Mouse (Mus musculus) heart, adult 8-10 months (tissue): ENCODE measurements around the gene Ttc12. TPM values are rescaled to one million over a fixed set of nuclear protein-coding genes. Genes with fewer than 3 reads are reported as not detected.

Experiments
- DNase-seq: peaks from one replicate; pipeline ENCODE4 v3.0.0; 2022; ENCODE audit warnings: low spot score
- total RNA-seq, 4 experiments: library from RNA; stranded (reverse); gene quantifications; 2 replicates each; pipeline ENCODE4 v1.2.4; 2022

Gene Ttc12
- total RNA-seq, 4 experiments from 2014 or later, result 8.2 to 14.1 (median 10.8) TPM

- peak; percentile 88 for DNase-seq
Measured at GRCm38 (mm10) chr9:49488912-49489895, 3.2 kb upstream of the Ttc12 start.

- no peak for DNase-seq
Measured at GRCm38 (mm10) chr9:49488258-49488657, 2.2 kb upstream of the Ttc12 start.

GRCm38 (mm10) chr9:49487657-49487943 is 1.6 kb upstream of the Ttc12 start:
- no peak for DNase-seq

- DNase-seq, result no peak
Measured at GRCm38 (mm10) chr9:49486805-49487656, 1.0 kb upstream of the Ttc12 start.

- peak; percentile 53 for DNase-seq
Measured at GRCm38 (mm10) chr9:49485250-49485891, 654 bp downstream of the Ttc12 start.

GRCm38 (mm10) chr9:49483316-49483715 is 2.7 kb downstream of the Ttc12 start:
- DNase-seq, result no peak

- DNase-seq, result no peak
Measured at GRCm38 (mm10) chr9:49472126-49472525, 13.9 kb downstream of the Ttc12 start.

GRCm38 (mm10) chr9:49470946-49471345 is 15.1 kb downstream of the Ttc12 start:
- DNase-seq, result no peak

GRCm38 (mm10) chr9:49470006-49470405 is 16.0 kb downstream of the Ttc12 start:
- DNase-seq, result no peak

GRCm38 (mm10) chr9:49456136-49456535 is 29.9 kb downstream of the Ttc12 start:
- DNase-seq, result no peak

GRCm38 (mm10) chr9:49452396-49452795 is 33.6 kb downstream of the Ttc12 start:
- no peak for DNase-seq

GRCm38 (mm10) chr9:49450491-49450890 is 35.5 kb downstream of the Ttc12 start:
- DNase-seq, result no peak

- no peak for DNase-seq
Measured at GRCm38 (mm10) chr9:49442621-49443020, 43.4 kb downstream of the Ttc12 start.

- DNase-seq, result no peak
Measured at GRCm38 (mm10) chr9:49427478-49427877, 58.5 kb downstream of the Ttc12 start.

- DNase-seq, result no peak
Measured at GRCm38 (mm10) chr9:49426921-49427320, 59.1 kb downstream of the Ttc12 start, which contains the start of gene Ankk1. Gene Ankk1 (minus strand): TSS chr9:49427021.

- DNase-seq, result no peak
Measured at GRCm38 (mm10) chr9:49425585-49425984, 60.4 kb downstream of the Ttc12 start.

- no peak for DNase-seq
Measured at GRCm38 (mm10) chr9:49423866-49424265, 62.2 kb downstream of the Ttc12 start.

GRCm38 (mm10) chr9:49410621-49411020 is 75.4 kb downstream of the Ttc12 start:
- no peak for DNase-seq

- DNase-seq, result no peak
Measured at GRCm38 (mm10) chr9:49407028-49407427, 79.0 kb downstream of the Ttc12 start.

- DNase-seq, result no peak
Measured at GRCm38 (mm10) chr9:49403711-49404110, 82.3 kb downstream of the Ttc12 start.

GRCm38 (mm10) chr9:49396006-49396405 is 90.0 kb downstream of the Ttc12 start:
- no peak for DNase-seq

GRCm38 (mm10) chr9:49392242-49392641 is 93.8 kb downstream of the Ttc12 start:
- no peak for DNase-seq
